Mouse (Mus musculus) gastrocnemius, postnatal 4 days (tissue): ENCODE data around the gene Lrrc8b. TPM values are rescaled to one million over a fixed set of nuclear protein-coding genes. Genes with fewer than 3 reads are reported as not detected.
A peak's percentile ranks its signal among the peaks of the same experiment; 100 is the strongest.

Source experiments
- DNase-seq, 2 experiments: peaks; one replicate each; pipeline ENCODE4 v3.0.0; 2021 to 2022; ENCODE audit warnings: low spot score in 2 of 2, mixed read lengths in 2 of 2
- total RNA-seq, 2 experiments: library from RNA; stranded (reverse); gene quantifications; 2 replicates each; pipeline ENCODE4 v1.2.3; 2021

Gene Lrrc8b
- total RNA-seq, 2 experiments from 2014 or later: 10.7 TPM

- DNase-seq: no peak
Measured at GRCm38 (mm10) chr5:105516290-105516689, 100.7 kb downstream of the Lrrc8b start.

GRCm38 (mm10) chr5:105517992-105518625 lies 102.5 kb downstream of the Lrrc8b start:
- no peak for DNase-seq

- no peak for DNase-seq
Measured at GRCm38 (mm10) chr5:105518626-105519095, 103.1 kb downstream of the Lrrc8b start.

- peak; percentile 84 to 85 for DNase-seq
Measured at GRCm38 (mm10) chr5:105519096-105519975, 103.8 kb downstream of the Lrrc8b start, which contains the start of gene Lrrc8c. Gene Lrrc8c, plus strand, starts transcription at chr5:105519388.

GRCm38 (mm10) chr5:105519976-105520300 lies 104.4 kb downstream of the Lrrc8b start:
- DNase-seq: no peak

GRCm38 (mm10) chr5:105520442-105520965 lies 104.9 kb downstream of the Lrrc8b start:
- DNase-seq: no peak

- no peak for DNase-seq
Measured at GRCm38 (mm10) chr5:105523452-105523851, 107.9 kb downstream of the Lrrc8b start.

- DNase-seq: no peak
Measured at GRCm38 (mm10) chr5:105525004-105525403, 109.4 kb downstream of the Lrrc8b start.

- no peak for DNase-seq
Measured at GRCm38 (mm10) chr5:105526107-105526645, 110.6 kb downstream of the Lrrc8b start.

- DNase-seq: no peak
Measured at GRCm38 (mm10) chr5:105526766-105527165, 111.2 kb downstream of the Lrrc8b start.

GRCm38 (mm10) chr5:105527477-105528331 lies 112.1 kb downstream of the Lrrc8b start:
- DNase-seq: no peak

- DNase-seq: no peak
Measured at GRCm38 (mm10) chr5:105530576-105530975, 115.0 kb downstream of the Lrrc8b start.

- no peak for DNase-seq
Measured at GRCm38 (mm10) chr5:105535186-105535585, 119.6 kb downstream of the Lrrc8b start.

GRCm38 (mm10) chr5:105536172-105536571 lies 120.6 kb downstream of the Lrrc8b start:
- no peak for DNase-seq

GRCm38 (mm10) chr5:105537101-105537723 lies 121.6 kb downstream of the Lrrc8b start:
- DNase-seq: no peak

Other genes starting within 250 kb of the Lrrc8b start
- under 1 TPM; 0.17 to 0.65 TPM for gene Gbp10, start 176.2 kb upstream of the Lrrc8b start, total RNA-seq
- gene Gm43302, start 122.1 kb upstream of the Lrrc8b start, total RNA-seq: not detected
- gene Gbp6, start 122.1 kb upstream of the Lrrc8b start, total RNA-seq: 1 to 10 TPM; 1.7 to 1.8 TPM
- gene Lrrc8c, start 103.6 kb downstream of the Lrrc8b start, total RNA-seq: 10 to 100 TPM; 20.8 to 21.4 TPM